Mouse (Mus musculus) intestine, postnatal 0 days (tissue): ENCODE measurements around the gene Wnt10b. TPM values are rescaled to one million over a fixed set of nuclear protein-coding genes. Genes with fewer than 3 reads are reported as not detected.
A peak's percentile ranks its signal among the peaks of the same experiment; 100 is the strongest.

Source experiments
- ATAC-seq: fragments of 200-750 bp; cut with Nextera tagmentation; 2 replicates; pipeline ENCODE4 v1.8.0; 2017; ENCODE audit warnings: mild to moderate bottlenecking, moderate TSS enrichment, moderate library complexity
- H3K27ac ChIP-seq: fragments of 300-500 bp; sonication (generic); 2 replicates; pipeline ENCODE4 v1.5.1; 2014; ENCODE audit warnings: mild to moderate bottlenecking, low read depth, low read length, moderate library complexity
- H3K27me3 ChIP-seq: fragments of 300-500 bp; sonication (generic); replicated peaks from 2 replicates; pipeline ENCODE4 v1.6.1; 2014; ENCODE audit warnings: low read length, mixed read lengths; ENCODE audit not compliant: control insufficient read depth, insufficient read depth
- H3K36me3 ChIP-seq: fragments of 300-500 bp; sonication (generic); 2 replicates; pipeline ENCODE4 v1.6.1; 2014; ENCODE audit warnings: mild to moderate bottlenecking, moderate library complexity; ENCODE audit not compliant: control insufficient read depth, insufficient read depth
- H3K4me1 ChIP-seq: fragments of 300-500 bp; sonication (generic); replicated peaks from 2 replicates; pipeline ENCODE4 v1.6.1; 2014; ENCODE audit warnings: antibody characterized with exemption, low read length, mixed read lengths; ENCODE audit not compliant: control insufficient read depth, insufficient read depth
- H3K4me2 ChIP-seq: fragments of 300-500 bp; sonication (generic); replicated peaks from 2 replicates; pipeline ENCODE4 v1.6.1; 2014; ENCODE audit warnings: low read depth, mild to moderate bottlenecking, moderate library complexity
- H3K4me3 ChIP-seq: fragments of 300-500 bp; sonication (generic); 2 replicates; pipeline ENCODE4 v1.5.1; 2014; ENCODE audit warnings: low read depth, low read length
- H3K9ac ChIP-seq: fragments of 300-500 bp; sonication (generic); 2 replicates; pipeline ENCODE4 v1.6.1; 2014; ENCODE audit warnings: mild to moderate bottlenecking, low read depth, low read length
- H3K9me3 ChIP-seq: fragments of 300-500 bp; sonication (generic); 2 replicates; pipeline ENCODE4 v1.6.1; 2016; ENCODE audit warnings: mixed run types; ENCODE audit not compliant: control insufficient read depth
- CTCF ChIP-seq: sonication (generic); IDR thresholded peaks from 2 replicates; pipeline ENCODE4 v1.5.1; 2016; ENCODE audit warnings: low read depth, mild to moderate bottlenecking, control low read depth, antibody characterized with exemption, moderate library complexity
- WGBS: fragments of 180-500 bp; shearing (Covaris S2); extraction: QIAGEN DNeasy Blood & Tissue Kit; methylation state at CpG from one replicate; pipeline ENCODE4 v1.1.7; 2014; 5-methylcytosine and 5-hydroxymethylcytosine counted together
- polyA plus RNA-seq: library from polyadenylated mRNA; unstranded; fragments of >200 nt; fragmentation: Nextera tagmentation; extraction: Ambion mirVana; gene quantifications from 2 replicates; pipeline ENCODE4 v1.2.1, GENCODE M21; 2015

The Wnt10b gene
- polyA plus RNA-seq, 1 experiment from 2014 or later = not detected

DNA sequence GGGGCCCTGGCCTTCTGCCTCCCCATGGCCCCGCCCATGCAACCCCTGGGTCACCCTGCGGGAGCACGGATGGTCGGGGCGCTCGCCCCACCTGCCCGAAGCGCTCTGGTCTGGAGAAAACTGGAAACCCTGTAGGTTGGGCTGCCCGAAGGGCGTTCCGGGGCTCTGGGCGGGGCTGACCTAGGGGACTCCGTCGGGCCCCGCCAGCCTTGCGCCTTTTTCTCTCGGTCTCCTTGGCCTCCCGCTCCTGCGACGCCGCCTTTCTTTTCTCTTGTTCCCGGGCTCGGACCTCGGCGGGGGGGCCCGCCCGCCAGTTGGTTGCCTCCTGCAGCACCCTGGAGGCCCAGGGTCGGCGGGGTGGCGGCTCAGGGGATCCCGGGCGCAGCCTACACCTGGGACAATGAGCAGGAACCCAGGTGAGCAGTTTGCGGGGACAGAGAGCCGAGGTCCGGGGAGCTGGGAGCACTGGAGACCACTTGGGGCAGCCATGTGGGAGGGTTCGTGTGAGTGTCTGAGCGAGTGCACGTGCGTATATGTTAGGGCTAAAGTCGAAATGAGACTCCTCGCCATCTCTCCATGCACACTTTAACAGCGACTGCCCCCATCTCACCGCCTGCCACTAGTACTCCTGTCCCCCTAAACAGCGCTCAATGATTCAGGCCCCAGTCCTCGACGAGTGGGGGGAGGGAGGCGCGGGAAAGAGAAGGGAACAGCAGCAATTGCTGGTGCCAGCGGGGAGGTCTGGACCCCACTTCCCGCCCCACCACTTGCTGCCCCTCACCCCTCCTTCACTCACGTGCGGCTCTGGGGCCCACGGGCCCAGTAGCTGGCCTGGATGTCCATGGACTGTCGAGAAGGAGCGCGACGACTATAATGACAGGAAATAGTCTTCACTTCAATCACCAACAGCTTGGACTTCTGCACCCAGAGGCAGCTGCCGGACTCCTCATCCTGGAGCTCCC is 29.1 kb upstream of the Wnt10b start:
- Histone ChIP-seq H3K9ac (peak overlapping the region; percentile 42; the same call in 1 of the 2 replicates), H3K36me3 (0 out of 2 replicates have a peak, but pooled peaks cover 5% of the 10 kb centered on the region), H3K4me2 (peak overlapping the region; percentile 82), H3K4me1 (0 out of 2 replicates have a peak, but pooled peaks cover 19% of the 10 kb centered on the region), H3K27ac (no peak overlapping the region), H3K9me3 (no peaks in the 10 kb centered on the region), H3K4me3 (peak overlapping the region; percentile 44), H3K27me3 (peaks cover 73% of the 10 kb centered on the region)
- no peak for TF ChIP-seq CTCF
- WGBS = under 1% methylated on average over 57 of the region's 58 CpGs
- ATAC-seq = peak; percentile 14; the same call in 1 of the 2 replicates

DNA sequence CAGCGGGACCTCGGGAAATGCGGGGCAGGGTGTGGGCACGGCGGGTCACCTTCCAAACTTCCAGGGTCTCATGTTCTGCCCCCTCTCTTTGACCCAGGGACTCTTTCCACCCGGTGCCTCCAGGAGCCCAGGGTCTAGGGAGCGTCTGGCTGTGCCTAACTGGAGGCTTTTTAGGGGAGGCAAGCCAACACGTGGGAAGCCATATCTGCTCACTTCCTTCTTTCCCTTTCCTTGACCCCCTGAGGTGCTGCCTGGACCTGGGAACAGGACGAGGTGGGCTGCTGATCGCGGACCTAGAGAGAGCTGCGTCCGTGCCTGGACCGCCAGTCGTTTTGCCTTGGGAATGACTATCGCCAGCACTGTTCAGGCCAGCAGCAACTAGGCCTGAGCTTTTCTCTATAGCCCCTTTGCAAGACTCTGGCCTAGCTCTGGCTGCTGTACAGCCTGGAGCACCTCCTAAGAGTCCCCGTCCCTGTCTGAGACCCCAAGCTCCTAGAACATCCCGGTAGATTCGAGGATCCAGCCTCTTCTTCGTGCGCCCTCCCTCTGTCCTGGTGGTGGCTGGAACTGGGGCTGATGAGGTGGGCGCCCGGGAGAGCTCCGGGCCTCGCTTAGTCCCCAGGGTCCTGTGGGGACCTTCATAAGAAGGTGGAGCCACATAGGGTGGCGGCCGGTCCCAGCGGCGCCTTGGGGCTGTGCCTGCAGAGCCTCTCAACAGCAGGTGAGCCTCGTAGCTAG is 28.3 kb upstream of the Wnt10b start:
- Histone ChIP-seq H3K4me3 (peak overlapping the region; percentile 44), H3K36me3 (0 out of 2 replicates have a peak, but pooled peaks cover 4% of the 10 kb centered on the region), H3K4me1 (0 out of 2 replicates have a peak, but pooled peaks cover 19% of the 10 kb centered on the region), H3K9ac (0 out of 2 replicates have a peak overlapping the region, but pooled peaks have one; percentile 42), H3K9me3 (no peaks in the 10 kb centered on the region), H3K4me2 (peak overlapping the region; percentile 86), H3K27ac (no peak overlapping the region), H3K27me3 (peaks cover 76% of the 10 kb centered on the region)
- ATAC-seq = no peak
- WGBS = 27% methylated on average over 30 of the region's 30 CpGs
- no peak for TF ChIP-seq CTCF

DNA sequence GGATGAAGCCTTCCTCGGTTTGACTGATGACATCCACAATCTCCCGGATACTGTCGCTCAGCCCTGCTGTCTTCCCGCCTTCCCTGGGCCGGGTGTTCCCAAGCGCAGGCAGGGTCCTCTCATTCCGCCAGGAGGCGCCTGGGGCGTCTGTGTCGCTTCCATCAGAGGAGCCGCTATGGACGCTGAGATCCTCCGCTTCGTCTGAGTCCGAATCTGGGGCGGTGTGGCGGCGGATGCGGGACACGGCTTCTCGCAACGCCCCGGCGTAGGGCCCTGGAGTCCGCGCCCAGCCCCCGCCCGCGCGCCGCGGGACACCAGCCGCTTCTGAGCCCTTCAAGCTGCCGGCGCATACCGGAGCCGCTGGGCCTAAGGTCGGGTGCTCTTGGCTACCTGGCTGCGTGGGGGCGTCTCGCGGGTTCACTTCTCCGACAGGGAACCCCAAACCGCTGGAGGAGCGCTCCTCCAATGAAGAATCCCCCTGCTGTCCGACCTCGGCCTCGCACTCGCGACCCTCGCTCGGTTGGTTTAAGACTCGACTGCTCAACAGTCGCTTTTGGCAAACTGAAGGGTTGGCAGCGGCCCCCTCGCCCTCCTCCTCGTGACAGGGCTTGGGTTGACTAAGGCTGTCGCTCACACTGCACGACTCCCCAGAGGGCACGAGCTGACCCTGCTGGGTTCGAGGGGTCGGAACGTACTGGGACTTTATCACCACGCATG is 27.5 kb upstream of the Wnt10b start:
- Histone ChIP-seq H3K27ac (no peak overlapping the region), H3K9me3 (no peaks in the 10 kb centered on the region), H3K4me1 (0 out of 2 replicates have a peak, but pooled peaks cover 19% of the 10 kb centered on the region), H3K4me2 (peak overlapping the region; percentile 86), H3K36me3 (no peaks in the 10 kb centered on the region), H3K27me3 (peaks cover 84% of the 10 kb centered on the region), H3K4me3 (peak overlapping the region; percentile 44), H3K9ac (peak overlapping the region; percentile 31; the same call in 1 of the 2 replicates)
- 2% methylated on average over 64 of the region's 64 CpGs for WGBS
- peak; percentile 82 for TF ChIP-seq CTCF
- 0 out of 2 replicates have a peak, but pooled peaks have one; percentile 17 for ATAC-seq

DNA sequence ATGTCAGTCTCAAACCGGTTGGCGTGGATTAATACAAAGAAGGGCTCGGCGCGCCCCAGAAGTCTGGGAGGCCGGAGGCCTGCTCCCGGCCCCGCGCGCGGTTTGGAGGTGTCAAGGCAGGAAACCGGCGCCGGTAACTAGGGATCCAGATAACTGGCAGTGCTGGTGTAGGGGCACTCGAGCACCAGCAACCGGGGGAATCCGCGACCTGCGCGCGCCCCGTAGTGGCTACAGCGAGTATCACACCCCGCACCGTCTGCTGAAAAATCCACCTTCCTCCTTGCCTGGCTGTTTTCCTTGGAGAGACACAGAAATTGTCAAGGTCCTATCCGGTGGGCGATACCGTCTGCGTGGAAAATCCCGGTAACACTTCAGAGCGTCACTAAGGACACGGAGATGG is 26.1 kb upstream of the Wnt10b start:
- peak; percentile 32 for ATAC-seq
- Histone ChIP-seq H3K27me3 (peaks cover 89% of the 10 kb centered on the region), H3K36me3 (no peaks in the 10 kb centered on the region), H3K4me3 (no peak overlapping the region), H3K9me3 (no peaks in the 10 kb centered on the region), H3K27ac (peak overlapping the region; percentile 91; the same call in 1 of the 2 replicates), H3K9ac (no peak overlapping the region), H3K4me2 (peak overlapping the region; percentile 49), H3K4me1 (0 out of 2 replicates have a peak, but pooled peaks cover 19% of the 10 kb centered on the region)
- peak; percentile 90 for TF ChIP-seq CTCF
- under 1% methylated on average over 32 of the region's 32 CpGs for WGBS

DNA sequence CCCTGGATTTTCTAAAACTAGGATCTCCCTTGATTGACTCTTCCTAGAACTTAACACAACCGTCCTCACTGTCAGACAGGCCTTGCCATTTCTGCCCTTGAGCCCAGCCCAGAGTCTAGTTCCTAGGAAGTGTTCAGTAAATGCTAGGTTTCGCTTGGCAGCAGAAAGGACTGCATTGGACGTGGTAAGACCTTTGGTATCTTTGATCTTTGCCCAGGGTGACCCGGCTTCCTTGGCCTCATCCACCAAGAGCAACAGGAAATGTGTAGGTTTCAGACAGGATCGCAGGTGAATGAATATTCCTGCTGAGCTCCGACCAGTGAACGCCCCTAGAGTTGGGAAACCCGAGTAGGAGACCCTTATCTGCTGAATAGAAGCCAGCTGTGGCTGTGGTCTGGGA is 25.0 kb upstream of the Wnt10b start:
- H3K4me2 ChIP-seq = peak overlapping the region; percentile 49
- TF ChIP-seq CTCF = no peak
- H3K36me3 ChIP-seq = no peaks in the 10 kb centered on the region
- H3K4me1 ChIP-seq = 0 out of 2 replicates have a peak, but pooled peaks cover 13% of the 10 kb centered on the region
- WGBS = 4% methylated on average over 8 of the region's 8 CpGs
- H3K4me3 ChIP-seq = 0 out of 2 replicates have a peak overlapping the region, but pooled peaks have one; percentile 9
- H3K27me3 ChIP-seq = peaks cover 88% of the 10 kb centered on the region
- H3K27ac ChIP-seq = peak overlapping the region; percentile 91
- H3K9ac ChIP-seq = peak overlapping the region; percentile 34; the same call in 1 of the 2 replicates
- ATAC-seq = peak; percentile 60
- H3K9me3 ChIP-seq = no peaks in the 10 kb centered on the region
